Mouse (Mus musculus) small intestine, adult 2 months (tissue): ENCODE measurements around the gene Slc9a2. TPM values are rescaled to one million over a fixed set of nuclear protein-coding genes. Genes with fewer than 3 reads are reported as not detected.

Experiments used
- H3K27ac ChIP-seq: fragments of 200-500 bp; 2 replicates; pipeline ENCODE4 v1.5.1; 2012; ENCODE audit warnings: low read depth, low read length, control low read depth, inconsistent platforms; ENCODE audit not compliant: insufficient read depth
- H3K27me3 ChIP-seq: fragments of 200-500 bp; 2 replicates; pipeline ENCODE4 v1.6.1; 2012; ENCODE audit warnings: mild to moderate bottlenecking, moderate library complexity, low read length, inconsistent platforms; ENCODE audit not compliant: control insufficient read depth, insufficient read depth
- H3K36me3 ChIP-seq: fragments of 200-500 bp; 2 replicates; pipeline ENCODE4 v1.6.1; 2012; ENCODE audit warnings: mild to moderate bottlenecking, low read length, control low read depth, inconsistent platforms; ENCODE audit not compliant: control insufficient read depth, insufficient read depth
- H3K4me1 ChIP-seq: fragments of 200-500 bp; 2 replicates; pipeline ENCODE4 v1.6.1; 2012; ENCODE audit warnings: low read length, inconsistent platforms, mixed read lengths; ENCODE audit not compliant: control insufficient read depth, insufficient read depth, insufficient read length
- H3K4me3 ChIP-seq: fragments of 200-500 bp; 2 replicates; pipeline ENCODE4 v1.5.1; 2012; ENCODE audit warnings: low read depth, mild to moderate bottlenecking, control low read depth, inconsistent platforms, low read length, moderate library complexity
- CTCF ChIP-seq: fragments of 200-500 bp; IDR thresholded peaks from 2 replicates; pipeline ENCODE4 v1.5.1; 2012; ENCODE audit warnings: low read depth, mild to moderate bottlenecking, control low read depth, inconsistent platforms, low read length, moderate library complexity, mixed read lengths; ENCODE audit not compliant: insufficient replicate concordance, insufficient read length; ENCODE audit errors: extremely low read depth
- POLR2A ChIP-seq: fragments of 200-500 bp; IDR thresholded peaks from 2 replicates; pipeline ENCODE4 v1.6.1; 2012; ENCODE audit warnings: low read depth, mild to moderate bottlenecking, control low read depth, inconsistent platforms, low read length, moderate library complexity
- WGBS: fragments of 180-500 bp; shearing (Covaris S2); methylation state at CpG from one replicate; pipeline ENCODE4 v1.1.7; 2018; 5-methylcytosine and 5-hydroxymethylcytosine counted together
- polyA plus RNA-seq: library from polyadenylated mRNA; depleted of rRNA; stranded (reverse); fragments of >200 nt; gene quantifications from 2 replicates; pipeline ENCODE4 v1.2.3, GENCODE M21; 2012

Gene Slc9a2
- polyA plus RNA-seq, 1 experiment, result 234 TPM

- no peak overlapping the region; the same call in 1 of the 2 replicates for H3K27ac ChIP-seq
- WGBS, result 79% methylated on average over 7 of the region's 7 CpGs
- H3K36me3 ChIP-seq, result peaks cover 24% of the 10 kb centered on the region
- H3K27me3 ChIP-seq, result no peaks in the 10 kb centered on the region
- H3K4me1 ChIP-seq, result peaks cover 19% of the 10 kb centered on the region; the same call in 1 of the 2 replicates
- TF ChIP-seq CTCF (no peak), POLR2A (no peak)
- no peak overlapping the region for H3K4me3 ChIP-seq
Measured at GRCm38 (mm10) chr1:40771196-40771970, 91.0 kb downstream of the Slc9a2 start.

GRCm38 (mm10) chr1:40773234-40773633 lies 92.9 kb downstream of the Slc9a2 start:
- Histone ChIP-seq H3K4me3 (no peak overlapping the region), H3K27me3 (no peaks in the 10 kb centered on the region), H3K36me3 (peaks cover 22% of the 10 kb centered on the region), H3K4me1 (peaks cover 23% of the 10 kb centered on the region; the same call in 1 of the 2 replicates), H3K27ac (no peak overlapping the region)
- 91% methylated on average over 5 of the region's 5 CpGs for WGBS
- TF ChIP-seq CTCF (no peak), POLR2A (no peak)

GRCm38 (mm10) chr1:40774040-40774439 lies 93.7 kb downstream of the Slc9a2 start:
- 93% methylated on average over 10 of the region's 10 CpGs for WGBS
- TF ChIP-seq CTCF (no peak), POLR2A (no peak)
- Histone ChIP-seq H3K4me1 (peaks cover 23% of the 10 kb centered on the region; the same call in 1 of the 2 replicates), H3K4me3 (no peak overlapping the region), H3K36me3 (peaks cover 27% of the 10 kb centered on the region), H3K27me3 (no peaks in the 10 kb centered on the region), H3K27ac (no peak overlapping the region)

GRCm38 (mm10) chr1:40776102-40776501 lies 95.7 kb downstream of the Slc9a2 start:
- WGBS, result 53% methylated on average over 2 of the region's 2 CpGs
- no peaks in the 10 kb centered on the region for H3K27me3 ChIP-seq
- peaks cover 46% of the 10 kb centered on the region for H3K36me3 ChIP-seq
- peak overlapping the region; percentile 93 for H3K27ac ChIP-seq
- H3K4me3 ChIP-seq, result no peak overlapping the region
- no peak for TF ChIP-seq POLR2A
- H3K4me1 ChIP-seq, result peaks cover 18% of the 10 kb centered on the region; the same call in 1 of the 2 replicates

- Histone ChIP-seq H3K36me3 (peaks cover 50% of the 10 kb centered on the region), H3K27ac (peak overlapping the region; percentile 73), H3K4me3 (no peak overlapping the region), H3K4me1 (peaks cover 13% of the 10 kb centered on the region; the same call in 1 of the 2 replicates), H3K27me3 (no peaks in the 10 kb centered on the region)
- TF ChIP-seq POLR2A (no peak), CTCF (no peak)
- 21% methylated on average over 3 of the region's 3 CpGs for WGBS
Measured at GRCm38 (mm10) chr1:40776763-40777162, 96.4 kb downstream of the Slc9a2 start.

- H3K36me3 ChIP-seq, result peaks cover 47% of the 10 kb centered on the region
- TF ChIP-seq CTCF, result no peak
- TF ChIP-seq POLR2A, result no peak
- no peak overlapping the region for H3K27ac ChIP-seq
- peaks cover 4% of the 10 kb centered on the region; the same call in 1 of the 2 replicates for H3K4me1 ChIP-seq
- 94% methylated on average over 7 of the region's 7 CpGs for WGBS
- H3K27me3 ChIP-seq, result no peaks in the 10 kb centered on the region
- no peak overlapping the region for H3K4me3 ChIP-seq
Measured at GRCm38 (mm10) chr1:40783450-40783849, 103.1 kb downstream of the Slc9a2 start.

GRCm38 (mm10) chr1:40784306-40784705 lies 103.9 kb downstream of the Slc9a2 start:
- Histone ChIP-seq H3K4me1 (peaks cover 4% of the 10 kb centered on the region; the same call in 1 of the 2 replicates), H3K36me3 (peaks cover 40% of the 10 kb centered on the region), H3K27ac (no peak overlapping the region), H3K4me3 (no peak overlapping the region), H3K27me3 (no peaks in the 10 kb centered on the region)
- 95% methylated on average over 9 of the region's 9 CpGs for WGBS
- TF ChIP-seq POLR2A (no peak), CTCF (no peak)

GRCm38 (mm10) chr1:40785876-40786445 lies 105.6 kb downstream of the Slc9a2 start:
- Histone ChIP-seq H3K27ac (peak overlapping the region; percentile 52; the same call in 1 of the 2 replicates), H3K36me3 (peaks cover 24% of the 10 kb centered on the region), H3K27me3 (no peaks in the 10 kb centered on the region), H3K4me3 (no peak overlapping the region), H3K4me1 (peaks cover 4% of the 10 kb centered on the region; the same call in 1 of the 2 replicates)
- WGBS, result 45% methylated on average over 11 of the region's 11 CpGs
- TF ChIP-seq CTCF (no peak), POLR2A (no peak)
